Mouse (Mus musculus) bone marrow macrophage, adult 2 months (primary cell): Measurements from ENCODE around the gene Kazn.

Experiments
- CTCF ChIP-seq: IDR thresholded peaks from 2 replicates; pipeline ENCODE4 v1.5.1; 2012; ENCODE audit warnings: low read depth, mild to moderate bottlenecking, low read length, moderate library complexity
- POLR2A ChIP-seq: IDR thresholded peaks from 2 replicates; pipeline ENCODE4 v1.6.1; 2012; ENCODE audit warnings: mild to moderate bottlenecking, low read depth, low read length, borderline replicate concordance

DNA sequence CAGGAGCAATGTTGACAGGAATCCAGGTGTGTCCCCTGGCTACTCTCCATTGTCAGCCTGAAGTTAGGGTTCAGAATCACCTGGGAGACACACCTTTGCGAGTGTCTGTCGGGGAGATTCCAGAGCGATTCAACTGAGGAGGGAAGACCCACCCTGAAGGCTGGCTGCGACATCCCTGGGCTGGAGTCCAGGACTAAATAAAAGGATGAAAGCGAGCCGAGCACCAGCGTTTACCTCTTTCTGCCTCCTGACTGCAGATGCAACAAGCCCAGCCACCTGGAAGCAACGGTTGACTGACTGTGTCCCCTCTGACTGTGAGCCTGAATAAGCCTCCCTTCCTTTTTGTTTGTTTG is 179.4 kb downstream of the Kazn start:
- TF ChIP-seq CTCF (no peak), POLR2A (no peak)
